Mouse (Mus musculus) ovary, postnatal 10 days (tissue): Measurements from ENCODE around the gene Kctd4.

Source experiments
- DNase-seq: peaks from one replicate; pipeline ENCODE4 v3.0.0; 2022; ENCODE audit warnings: low spot score

The Kctd4 gene

GRCm38 (mm10) chr14:75990936-75991335, 36.1 kb downstream of the Kctd4 start:
- DNase-seq, result no peak

GRCm38 (mm10) chr14:75992371-75992770, 37.6 kb downstream of the Kctd4 start:
- no peak for DNase-seq

GRCm38 (mm10) chr14:75998082-75998481, 43.3 kb downstream of the Kctd4 start:
- DNase-seq, result no peak

- DNase-seq, result no peak
Observed at GRCm38 (mm10) chr14:76001781-76002180, 47.0 kb downstream of the Kctd4 start.

- DNase-seq, result no peak
Observed at GRCm38 (mm10) chr14:76005011-76005410, 50.2 kb downstream of the Kctd4 start.

GRCm38 (mm10) chr14:76008174-76008573, 53.4 kb downstream of the Kctd4 start:
- no peak for DNase-seq

GRCm38 (mm10) chr14:76009185-76009584, 54.4 kb downstream of the Kctd4 start:
- DNase-seq, result no peak

GRCm38 (mm10) chr14:76010102-76011061, 55.6 kb downstream of the Kctd4 start, which contains the start of gene Gtf2f2:
Gene Gtf2f2 (minus strand): TSS chr14:76010865.
- DNase-seq, result peak; percentile 96

GRCm38 (mm10) chr14:76011062-76011457, 56.3 kb downstream of the Kctd4 start:
- DNase-seq, result no peak

GRCm38 (mm10) chr14:76014331-76014730, 59.5 kb downstream of the Kctd4 start:
- DNase-seq, result no peak
